Comparison of ENCODE assay signal across 12 mouse cellular contexts in genomic region chr14:98072647-98073420, GRCm38 (mm10).
DNase-seq lines count a peak whose midpoint lies in the region; ATAC-seq lines count a peak whose summit lies in the region.
"Had no signal": no experiment of that assay in that cellular context is flagged by ENCODE, and none has a peak within 500 bp of the region (broad histone marks: within the 10 kb centered on the region; RNA-seq: fewer than 3 reads in every experiment).

No protein-coding gene starts in this region.

- intact Hi-C loops in gastrocnemius, postnatal 36 days (cut with DNase I): no loop called here

- H3K9me3 ChIP-seq in kidney, embryonic 16.5 days (ENCODE audit: low read length): no peaks in the 10 kb centered on the region
- H3K9me3 ChIP-seq in embryonic facial prominence, embryonic 11.5 days (replicated peaks; ENCODE audit: control insufficient read depth, low read length): no peaks in the 10 kb centered on the region
- no peaks in the 10 kb centered on the region for H3K9me3 ChIP-seq in hindbrain, embryonic 14.5 days (ENCODE audit: control insufficient read depth, low read length)
- H3K9me3 ChIP-seq in neural tube, embryonic 14.5 days (ENCODE audit: control insufficient read depth, low read length): no peaks in the 10 kb centered on the region
- H3K9me3 ChIP-seq: embryonic facial prominence, embryonic 13.5 days had no signal

- H3K4me3 ChIP-seq in kidney, embryonic 16.5 days (ENCODE audit: low read length): no peak overlapping the region
- no peak overlapping the region for H3K4me3 ChIP-seq in embryonic facial prominence, embryonic 11.5 days (ENCODE audit: low read depth, low read length)
- H3K4me3 ChIP-seq in hindbrain, embryonic 14.5 days (replicated peaks; ENCODE audit: low read length): peak overlapping the region; percentile 8; the same call in 1 of the 2 replicates
- peak overlapping the region; percentile 10; the same call in 1 of the 2 replicates for H3K4me3 ChIP-seq in neural tube, embryonic 14.5 days (ENCODE audit: low read depth, low read length)
- H3K4me3 ChIP-seq: embryonic facial prominence, embryonic 13.5 days had no signal

- H3K9ac ChIP-seq in kidney, embryonic 16.5 days (replicated peaks; ENCODE audit: low read length): peak overlapping the region; percentile 46; the same call in 1 of the 2 replicates
- no peak overlapping the region for H3K9ac ChIP-seq in embryonic facial prominence, embryonic 11.5 days (replicated peaks; ENCODE audit: low read length)
- peak overlapping the region; percentile 48 for H3K9ac ChIP-seq in hindbrain, embryonic 14.5 days
- no peak overlapping the region for H3K9ac ChIP-seq in neural tube, embryonic 14.5 days (replicated peaks; ENCODE audit: low read depth, low read length)
- H3K9ac ChIP-seq: embryonic facial prominence, embryonic 13.5 days had no signal

- H3K27ac ChIP-seq in kidney, embryonic 16.5 days (ENCODE audit: low read length): peak overlapping the region; percentile 36
- no peak overlapping the region for H3K27ac ChIP-seq in embryonic facial prominence, embryonic 11.5 days (replicated peaks; ENCODE audit: low read depth, low read length)
- H3K27ac ChIP-seq in hindbrain, embryonic 14.5 days: peak overlapping the region; percentile 73
- peak overlapping the region; percentile 46; the same call in 1 of the 2 replicates for H3K27ac ChIP-seq in neural tube, embryonic 14.5 days (ENCODE audit: low read depth, low read length)
- H3K27ac ChIP-seq: embryonic facial prominence, embryonic 13.5 days; macrophage had no signal

- no peak overlapping the region for H3K4me2 ChIP-seq in kidney, embryonic 16.5 days (replicated peaks; ENCODE audit: low read depth, low read length)
- peak overlapping the region; percentile 6 for H3K4me2 ChIP-seq in embryonic facial prominence, embryonic 11.5 days (ENCODE audit: low read depth, low read length)
- H3K4me2 ChIP-seq in hindbrain, embryonic 14.5 days (replicated peaks): peak overlapping the region; percentile 47
- peak overlapping the region; percentile 38 for H3K4me2 ChIP-seq in neural tube, embryonic 14.5 days (ENCODE audit: low read depth, low read length)
- H3K4me2 ChIP-seq: embryonic facial prominence, embryonic 13.5 days had no signal

- no peak for ATAC-seq in kidney, embryonic 16.5 days (ENCODE audit: low FRiP score, low TSS enrichment)
- peak; percentile 68 for ATAC-seq in embryonic facial prominence, embryonic 11.5 days (replicated peaks; ENCODE audit: insufficient number of reproducible peaks, low FRiP score, low TSS enrichment, low read depth)
- ATAC-seq in hindbrain, embryonic 14.5 days (ENCODE audit: low FRiP score): peak; percentile 81
- peak; percentile 57 for ATAC-seq in neural tube, embryonic 14.5 days (ENCODE audit: low read depth)

- no peaks in the 10 kb centered on the region for H3K27me3 ChIP-seq in kidney, embryonic 16.5 days (ENCODE audit: insufficient read depth, low read length)
- no peaks in the 10 kb centered on the region for H3K27me3 ChIP-seq in embryonic facial prominence, embryonic 11.5 days (ENCODE audit: control insufficient read depth, insufficient read depth, low read length)
- H3K27me3 ChIP-seq in hindbrain, embryonic 14.5 days (ENCODE audit: control insufficient read depth, insufficient read depth, low read length): no peaks in the 10 kb centered on the region
- H3K27me3 ChIP-seq in neural tube, embryonic 14.5 days (ENCODE audit: control insufficient read depth, insufficient read depth, low read length): no peaks in the 10 kb centered on the region
- H3K27me3 ChIP-seq: embryonic facial prominence, embryonic 13.5 days had no signal

- 43% methylated on average over 11 of the region's 11 CpGs for WGBS in kidney, embryonic 16.5 days
- WGBS in embryonic facial prominence, embryonic 11.5 days: 34% methylated on average over 11 of the region's 11 CpGs
- WGBS in hindbrain, embryonic 14.5 days: 6% methylated on average over 11 of the region's 11 CpGs
- WGBS in neural tube, embryonic 14.5 days: 8% methylated on average over 11 of the region's 11 CpGs

- no peaks in the 10 kb centered on the region for H3K36me3 ChIP-seq in kidney, embryonic 16.5 days (ENCODE audit: insufficient read depth, low read length)
- no peaks in the 10 kb centered on the region for H3K36me3 ChIP-seq in embryonic facial prominence, embryonic 11.5 days (replicated peaks; ENCODE audit: control insufficient read depth, insufficient read depth, low read depth, low read length)
- no peaks in the 10 kb centered on the region for H3K36me3 ChIP-seq in hindbrain, embryonic 14.5 days (replicated peaks; ENCODE audit: control insufficient read depth, insufficient read depth)
- H3K36me3 ChIP-seq in neural tube, embryonic 14.5 days (ENCODE audit: control insufficient read depth, insufficient read depth, low read length): no peaks in the 10 kb centered on the region
- H3K36me3 ChIP-seq: embryonic facial prominence, embryonic 13.5 days had no signal

- DNase-seq in kidney, postnatal 25 days: no peak
- peak; percentile 43 for DNase-seq in embryonic facial prominence, embryonic 11.5 days (ENCODE audit: low spot score)
- DNase-seq in hindbrain, embryonic 14.5 days (ENCODE audit: low spot score): peak; percentile 41
- DNase-seq in right cerebral cortex, adult 2 months (ENCODE audit: low spot score in 2 of 2): no peak
- no peak for DNase-seq in gastrocnemius, postnatal 36 days
- DNase-seq in left cerebral cortex, adult 11 months (ENCODE audit: low spot score): no peak
- DNase-seq: layer of hippocampus, postnatal 36 days; right cerebral cortex, postnatal 14 days had no signal

- peaks cover 32% of the 10 kb centered on the region for H3K4me1 ChIP-seq in kidney, embryonic 16.5 days (ENCODE audit: insufficient read depth, low read length)
- no peaks in the 10 kb centered on the region for H3K4me1 ChIP-seq in embryonic facial prominence, embryonic 11.5 days (ENCODE audit: control insufficient read depth, insufficient read depth, low read length)
- peaks cover 27% of the 10 kb centered on the region for H3K4me1 ChIP-seq in hindbrain, embryonic 14.5 days (replicated peaks; ENCODE audit: control insufficient read depth, insufficient read depth, low read length)
- H3K4me1 ChIP-seq in neural tube, embryonic 14.5 days (ENCODE audit: control insufficient read depth, insufficient read depth, low read length): peaks cover 16% of the 10 kb centered on the region

Comparison
In these comparisons a context has a peak if more than half of its experiments do, and no peak if none do; other contexts are left out.
1. H3K4me3 ChIP-seq: peak in hindbrain, embryonic 14.5 days (single experiment) and neural tube, embryonic 14.5 days (single experiment); none in kidney, embryonic 16.5 days (single experiment) and embryonic facial prominence, embryonic 11.5 days (single experiment).
2. H3K9ac ChIP-seq: peak in kidney, embryonic 16.5 days (single experiment) and hindbrain, embryonic 14.5 days (single experiment); none in embryonic facial prominence, embryonic 11.5 days (single experiment) and neural tube, embryonic 14.5 days (single experiment).
3. DNase-seq: peak in embryonic facial prominence, embryonic 11.5 days (single experiment) and hindbrain, embryonic 14.5 days (single experiment); none in kidney, postnatal 25 days (0 of 2), right cerebral cortex, adult 2 months (0 of 2), gastrocnemius, postnatal 36 days (0 of 2) and left cerebral cortex, adult 11 months (single experiment).